Mouse (Mus musculus): ENCODE measurements around the gene Mns1.

GRCm38 (mm10) chr9:72468616-72469015 lies 30.8 kb downstream of the Mns1 start:
- TF ChIP-seq CTCF (IDR thresholded peaks at IDR 0.05; ENCODE audit: insufficient read depth, low read depth, low read length) = no peak
- no peak for TF ChIP-seq POLR2A (IDR thresholded peaks at IDR 0.05; ENCODE audit: insufficient read depth, low read depth, low read length)
